Mouse (Mus musculus) heart, embryonic 12.5 days (tissue): ENCODE data around the gene Gfpt1. TPM values are rescaled to one million over a fixed set of nuclear protein-coding genes. Genes with fewer than 3 reads are reported as not detected.
A peak's percentile ranks its signal among the peaks of the same experiment; 100 is the strongest.
"Not testable (repeated sequence)": the region's sequence is repeated elsewhere in the genome, so short reads cannot be mapped to it uniquely, and the experiment has no call there.

ENCODE experiments used
- ATAC-seq: fragments of 200-750 bp; cut with Nextera tagmentation; 2 replicates; pipeline ENCODE4 v1.8.0; 2017; ENCODE audit warnings: moderate TSS enrichment, moderate library complexity; ENCODE audit not compliant: insufficient number of reproducible peaks, low FRiP score
- H3K27ac ChIP-seq: fragments of 300-500 bp; sonication (generic); 2 replicates; pipeline ENCODE4 v1.5.1; 2016; ENCODE audit warnings: mild to moderate bottlenecking, moderate library complexity; ENCODE audit not compliant: poor library complexity, severe bottlenecking
- H3K27me3 ChIP-seq: fragments of 300-500 bp; sonication (generic); replicated peaks from 2 replicates; pipeline ENCODE4 v1.6.1; 2016; ENCODE audit warnings: mild to moderate bottlenecking, moderate library complexity
- H3K36me3 ChIP-seq: fragments of 300-500 bp; sonication (generic); 2 replicates; pipeline ENCODE4 v1.6.1; 2016; ENCODE audit warnings: mild to moderate bottlenecking, moderate library complexity
- H3K4me1 ChIP-seq: fragments of 300-500 bp; sonication (generic); replicated peaks from 2 replicates; pipeline ENCODE4 v1.6.1; 2016; ENCODE audit warnings: mild to moderate bottlenecking
- H3K4me2 ChIP-seq: fragments of 300-500 bp; sonication (generic); 2 replicates; pipeline ENCODE4 v1.6.1; 2016; ENCODE audit warnings: mild to moderate bottlenecking, moderate library complexity
- H3K4me3 ChIP-seq: fragments of 300-500 bp; sonication (generic); 2 replicates; pipeline ENCODE4 v1.5.1; 2016; ENCODE audit warnings: mild to moderate bottlenecking
- H3K9ac ChIP-seq: fragments of 300-500 bp; sonication (generic); 2 replicates; pipeline ENCODE4 v1.6.1; 2016; ENCODE audit warnings: mild to moderate bottlenecking, moderate library complexity
- H3K9me3 ChIP-seq: fragments of 300-500 bp; sonication (generic); replicated peaks from 2 replicates; pipeline ENCODE4 v1.6.1; 2016; ENCODE audit warnings: mild to moderate bottlenecking, moderate library complexity
- WGBS: fragments of 180-500 bp; shearing (Covaris S2); methylation state at CpG from one replicate; pipeline ENCODE4 v1.1.7; 2016; 5-methylcytosine and 5-hydroxymethylcytosine counted together
- polyA plus RNA-seq: library from polyadenylated mRNA; unstranded; fragments of >200 nt; fragmentation: Nextera tagmentation; extraction: Ambion mirVana; gene quantifications from 2 replicates; pipeline ENCODE4 v1.2.1, GENCODE M21; 2016

The Gfpt1 gene
- polyA plus RNA-seq, 1 experiment from 2014 or later, result 17.7 TPM

DNA sequence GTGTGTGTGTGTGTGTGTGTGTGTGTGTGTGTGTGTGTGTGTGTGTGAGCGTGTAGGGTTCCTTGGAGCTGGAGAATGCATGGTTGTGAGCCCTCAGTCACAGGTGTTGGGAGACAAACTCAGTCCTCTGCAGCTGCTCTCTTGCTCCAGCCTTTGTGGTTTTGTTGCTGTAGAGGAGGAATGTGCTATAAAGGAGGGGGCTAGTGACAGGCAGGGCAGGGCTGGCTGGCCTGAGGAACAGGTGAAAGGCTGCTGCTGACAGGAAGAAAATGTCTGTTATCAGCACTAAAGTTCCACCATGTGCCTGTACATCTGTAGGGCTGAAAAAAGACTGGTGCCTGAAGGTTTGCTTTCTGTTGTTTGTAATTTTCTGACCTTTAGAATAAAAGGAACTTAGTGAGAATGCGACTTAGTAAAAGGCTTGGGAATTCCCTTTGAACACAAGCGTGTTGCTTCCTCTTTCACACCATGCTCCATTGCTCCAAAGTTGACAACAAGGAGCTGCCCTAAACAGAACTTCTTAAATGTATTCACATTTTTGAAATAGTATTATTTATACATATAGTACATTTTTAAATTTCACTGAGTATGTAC is 32.5 kb downstream of the Gfpt1 start:
- Histone ChIP-seq H3K4me1 (peaks cover 20% of the 10 kb centered on the region), H3K9me3 (no peaks in the 10 kb centered on the region), H3K27ac (peak overlapping the region; percentile 79), H3K9ac (0 out of 2 replicates have a peak overlapping the region, but pooled peaks have one; percentile 30), H3K4me2 (no peak overlapping the region), H3K4me3 (no peak overlapping the region), H3K27me3 (no peaks in the 10 kb centered on the region), H3K36me3 (peaks cover 72% of the 10 kb centered on the region)
- 0 out of 2 replicates have a peak, but pooled peaks have one; percentile 18 for ATAC-seq
- 47% methylated on average over 3 of the region's 3 CpGs for WGBS

DNA sequence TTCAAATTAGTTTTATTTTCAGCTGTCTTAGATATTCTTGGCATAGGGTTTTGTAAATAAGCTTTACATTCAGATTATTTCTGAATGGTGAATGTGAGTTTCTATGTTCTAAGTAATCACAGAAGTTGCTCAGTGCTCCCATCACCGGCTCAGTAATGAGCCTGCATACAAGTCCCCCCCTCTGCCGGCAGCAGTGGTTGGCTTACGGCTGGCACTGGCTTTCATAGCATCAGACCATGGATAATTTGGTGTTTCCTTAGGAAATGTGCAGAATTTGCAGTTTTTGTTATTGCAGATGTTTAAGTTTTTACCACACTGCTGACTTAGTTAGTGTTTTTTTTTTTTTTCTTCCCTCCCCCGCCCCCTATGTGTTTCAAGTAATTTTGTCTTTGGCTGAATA is 36.8 kb downstream of the Gfpt1 start:
- ATAC-seq, result no peak
- peaks cover 8% of the 10 kb centered on the region for H3K4me1 ChIP-seq

DNA sequence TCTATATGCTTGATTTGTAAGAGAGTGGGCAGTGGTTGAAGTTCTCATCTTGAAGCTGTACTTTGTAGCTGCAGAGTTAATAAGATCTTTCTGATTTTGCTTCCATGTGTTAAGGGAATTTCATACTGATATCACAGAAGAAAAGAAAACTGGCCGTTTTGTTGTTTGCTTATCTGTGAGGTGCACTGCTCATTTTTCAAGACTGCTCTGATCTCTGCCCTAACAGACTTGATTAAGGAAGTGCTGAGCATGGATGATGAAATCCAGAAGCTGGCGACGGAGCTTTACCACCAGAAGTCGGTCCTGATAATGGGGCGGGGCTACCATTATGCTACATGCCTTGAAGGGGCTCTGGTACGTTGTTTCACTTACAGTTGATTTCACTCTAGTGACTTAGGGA is 42.4 kb downstream of the Gfpt1 start:
- H3K4me1 ChIP-seq, result peaks cover 6% of the 10 kb centered on the region; the same call in 1 of the 2 replicates
- peaks cover 89% of the 10 kb centered on the region for H3K36me3 ChIP-seq
- no peak overlapping the region for H3K4me2 ChIP-seq
- H3K27ac ChIP-seq, result no peak overlapping the region
- H3K27me3 ChIP-seq, result no peaks in the 10 kb centered on the region
- no peak for ATAC-seq
- H3K9me3 ChIP-seq, result no peaks in the 10 kb centered on the region
- 33% methylated on average over 6 of the region's 6 CpGs for WGBS
- no peak overlapping the region for H3K9ac ChIP-seq
- H3K4me3 ChIP-seq, result no peak overlapping the region

More for the DNA sequence above, 36.8 kb downstream of the Gfpt1 start:
- H3K36me3 ChIP-seq, result peaks cover 78% of the 10 kb centered on the region
- WGBS, result 82% methylated on average over 4 of the region's 4 CpGs
- H3K27me3 ChIP-seq, result no peaks in the 10 kb centered on the region
- no peaks in the 10 kb centered on the region for H3K9me3 ChIP-seq
- no peak overlapping the region for H3K4me3 ChIP-seq
- no peak overlapping the region for H3K4me2 ChIP-seq
- H3K9ac ChIP-seq, result no peak overlapping the region
- no peak overlapping the region for H3K27ac ChIP-seq

DNA sequence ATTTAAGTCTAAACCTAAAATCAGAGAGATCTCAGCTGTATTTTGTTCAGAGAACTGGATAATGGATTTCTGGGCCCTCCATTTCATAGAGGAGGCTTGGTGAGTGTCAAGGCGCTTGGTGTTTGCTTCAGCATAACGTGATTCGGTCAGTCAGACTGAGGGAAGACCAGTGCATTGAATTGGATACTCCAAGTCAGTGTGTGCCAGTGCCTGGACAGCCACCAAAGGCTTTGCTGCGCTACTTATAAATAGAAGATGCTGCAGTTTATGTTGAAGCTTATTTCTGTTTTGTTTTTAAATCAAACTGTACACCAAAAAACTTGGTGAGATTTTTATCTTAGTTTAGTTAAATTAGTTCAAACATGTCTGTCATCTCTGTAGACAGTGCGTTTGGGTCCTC is 45.7 kb downstream of the Gfpt1 start:
- Histone ChIP-seq H3K4me2 (no peak overlapping the region), H3K27me3 (no peaks in the 10 kb centered on the region)
- WGBS, result 90% methylated on average over 5 of the region's 5 CpGs

DNA sequence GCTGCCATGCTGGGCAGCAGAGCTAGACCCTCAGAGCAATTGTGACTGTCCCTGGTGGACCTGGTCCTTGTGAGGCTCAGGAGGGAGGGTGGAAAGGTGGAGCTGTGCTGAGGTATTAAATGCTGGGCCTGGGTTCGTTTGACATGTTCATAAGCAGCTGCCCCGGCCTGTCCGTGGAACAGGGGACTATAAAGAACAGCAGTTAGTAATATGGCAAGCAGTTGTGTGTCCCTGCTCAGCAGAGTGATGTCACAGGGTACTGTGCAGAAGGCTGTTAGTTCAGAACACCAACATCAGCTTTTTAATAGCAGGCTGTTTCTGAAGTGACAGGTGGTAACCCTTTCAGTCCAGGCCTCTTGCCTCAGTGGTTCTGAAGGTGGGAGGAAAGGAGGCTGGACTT is 48.2 kb downstream of the Gfpt1 start:
- no peak overlapping the region for H3K9ac ChIP-seq
- H3K4me1 ChIP-seq, result no peaks in the 10 kb centered on the region; the same call in 1 of the 2 replicates
- WGBS, result 87% methylated on average over 3 of the region's 3 CpGs
- no peak overlapping the region for H3K27ac ChIP-seq
- peaks cover 49% of the 10 kb centered on the region for H3K36me3 ChIP-seq
- no peak overlapping the region for H3K4me2 ChIP-seq
- no peak overlapping the region for H3K4me3 ChIP-seq
- H3K27me3 ChIP-seq, result no peaks in the 10 kb centered on the region
- ATAC-seq, result no peak
- no peaks in the 10 kb centered on the region for H3K9me3 ChIP-seq

More for the DNA sequence above, 45.7 kb downstream of the Gfpt1 start:
- Histone ChIP-seq H3K36me3 (peaks cover 74% of the 10 kb centered on the region), H3K9me3 (no peaks in the 10 kb centered on the region), H3K9ac (no peak overlapping the region), H3K27ac (no peak overlapping the region), H3K4me1 (peaks cover 6% of the 10 kb centered on the region), H3K4me3 (no peak overlapping the region)
- no peak for ATAC-seq

DNA sequence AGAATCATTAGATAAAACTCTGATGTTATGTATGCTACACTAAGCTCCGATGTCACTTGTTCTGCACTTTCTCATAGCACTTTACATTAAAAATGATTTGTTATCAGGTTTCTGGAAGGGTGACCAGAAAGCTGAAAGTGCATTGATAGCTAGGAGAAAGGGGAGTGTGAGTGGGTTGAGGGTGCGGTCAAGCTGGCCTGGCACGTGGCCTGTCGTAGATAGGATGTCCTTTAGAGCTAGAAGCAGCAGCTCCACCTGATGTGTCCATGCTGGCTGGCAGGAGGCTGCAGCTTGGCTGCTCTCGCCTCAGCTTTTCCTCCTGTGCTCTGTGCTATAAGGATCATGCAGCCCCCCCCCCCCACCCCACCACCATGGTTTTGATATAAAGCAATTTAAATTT is 49.8 kb downstream of the Gfpt1 start:
- Histone ChIP-seq H3K4me1 (no peaks in the 10 kb centered on the region; the same call in 1 of the 2 replicates), H3K27me3 (no peaks in the 10 kb centered on the region), H3K9ac (no peak overlapping the region), H3K36me3 (peaks cover 36% of the 10 kb centered on the region), H3K4me2 (no peak overlapping the region), H3K4me3 (no peak overlapping the region), H3K27ac (no peak overlapping the region), H3K9me3 (no peaks in the 10 kb centered on the region)
- ATAC-seq, result no peak
- 57% methylated on average over 5 of the region's 5 CpGs for WGBS

DNA sequence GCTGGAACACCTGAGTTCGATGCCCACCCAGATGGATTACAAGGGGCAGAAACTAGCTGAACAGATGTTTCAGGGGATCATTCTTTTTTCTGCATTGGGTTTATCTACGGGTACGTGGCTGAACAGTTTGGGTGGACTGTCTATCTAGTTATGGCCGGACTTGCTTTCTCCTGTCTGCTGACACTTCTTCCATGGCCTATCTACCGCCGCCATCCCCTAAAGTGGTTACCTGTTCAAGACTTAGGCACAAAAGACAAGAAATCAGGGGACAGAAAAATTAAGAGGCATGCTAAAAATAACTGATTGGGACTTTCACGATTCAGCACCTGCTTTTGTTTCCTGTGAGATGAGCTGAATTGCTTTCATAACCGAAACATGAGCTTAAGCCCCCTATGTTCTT is 51.0 kb downstream of the Gfpt1 start:
- H3K4me1 ChIP-seq, H3K9ac ChIP-seq, ATAC-seq, H3K27ac ChIP-seq, H3K27me3 ChIP-seq, H3K9me3 ChIP-seq, H3K4me2 ChIP-seq, H3K4me3 ChIP-seq: not testable (repeated sequence)
- 85% methylated on average over 8 of the region's 8 CpGs for WGBS
- peaks cover 27% of the 10 kb centered on the region for H3K36me3 ChIP-seq

DNA sequence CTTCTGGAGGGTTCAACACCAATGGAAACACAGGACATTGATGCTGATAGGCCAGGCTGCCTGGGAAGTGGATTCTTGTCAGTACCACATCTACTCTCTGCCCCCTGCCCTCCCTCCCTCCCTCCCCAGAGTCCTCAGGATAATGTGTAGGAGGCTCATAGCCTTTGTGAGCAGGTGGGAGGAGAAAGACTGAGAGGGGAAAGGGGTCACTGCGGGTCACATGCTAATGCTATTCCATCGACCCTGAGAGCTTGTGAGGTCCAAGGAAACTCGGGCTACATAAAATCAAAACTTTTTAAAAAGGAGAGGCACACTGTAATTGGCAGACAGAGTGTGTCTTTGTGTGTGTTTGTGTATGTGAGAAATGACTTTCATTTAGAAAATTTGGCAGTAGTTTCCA is 56.6 kb downstream of the Gfpt1 start:
- H3K27me3 ChIP-seq, result no peaks in the 10 kb centered on the region; the same call in 1 of the 2 replicates
- H3K4me1 ChIP-seq, result peaks cover 37% of the 10 kb centered on the region
- no peak overlapping the region for H3K4me2 ChIP-seq
- no peak overlapping the region for H3K9ac ChIP-seq
- no peak overlapping the region for H3K4me3 ChIP-seq
- 36% methylated on average over 3 of the region's 3 CpGs for WGBS
- no peak overlapping the region for H3K27ac ChIP-seq
- H3K9me3 ChIP-seq, result no peaks in the 10 kb centered on the region
- no peaks in the 10 kb centered on the region for H3K36me3 ChIP-seq
- ATAC-seq, result no peak

DNA sequence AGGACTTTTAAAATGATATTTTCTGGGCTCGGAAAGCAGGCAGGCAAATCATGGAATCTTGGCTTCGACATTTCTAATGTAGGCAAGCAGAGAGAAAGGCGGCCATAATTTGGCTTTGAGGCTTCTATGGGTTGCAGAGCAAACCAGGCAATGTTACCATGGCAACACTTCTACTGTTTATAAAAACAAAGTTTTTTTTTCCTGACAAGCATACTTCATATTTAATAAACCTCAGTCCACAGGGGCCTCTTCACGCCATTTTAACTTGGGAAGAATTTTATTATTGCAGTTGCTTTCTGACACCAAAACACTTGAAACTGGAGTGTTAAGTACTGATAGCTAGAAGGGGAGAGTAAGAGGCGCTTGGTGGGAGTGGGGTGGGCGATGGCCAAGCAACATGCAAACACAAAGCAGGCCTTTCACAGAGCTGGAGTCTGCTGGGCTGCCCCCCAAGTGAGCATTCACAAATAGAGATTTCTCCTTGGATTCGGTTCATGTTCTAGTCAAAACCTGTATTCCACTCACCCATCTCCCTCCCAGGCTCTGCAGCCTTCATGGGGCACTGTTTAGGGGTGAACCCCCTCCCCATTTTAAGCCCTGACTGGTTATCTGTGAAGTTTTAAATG is 57.1 kb downstream of the Gfpt1 start:
- H3K4me1 ChIP-seq, result peaks cover 37% of the 10 kb centered on the region
- H3K9ac ChIP-seq, result no peak overlapping the region
- ATAC-seq, result no peak
- no peaks in the 10 kb centered on the region for H3K36me3 ChIP-seq
- no peak overlapping the region for H3K4me2 ChIP-seq
- H3K4me3 ChIP-seq, result no peak overlapping the region
- no peak overlapping the region for H3K27ac ChIP-seq
- no peaks in the 10 kb centered on the region; the same call in 1 of the 2 replicates for H3K27me3 ChIP-seq
- H3K9me3 ChIP-seq, result no peaks in the 10 kb centered on the region
- WGBS, result 47% methylated on average over 7 of the region's 7 CpGs

DNA sequence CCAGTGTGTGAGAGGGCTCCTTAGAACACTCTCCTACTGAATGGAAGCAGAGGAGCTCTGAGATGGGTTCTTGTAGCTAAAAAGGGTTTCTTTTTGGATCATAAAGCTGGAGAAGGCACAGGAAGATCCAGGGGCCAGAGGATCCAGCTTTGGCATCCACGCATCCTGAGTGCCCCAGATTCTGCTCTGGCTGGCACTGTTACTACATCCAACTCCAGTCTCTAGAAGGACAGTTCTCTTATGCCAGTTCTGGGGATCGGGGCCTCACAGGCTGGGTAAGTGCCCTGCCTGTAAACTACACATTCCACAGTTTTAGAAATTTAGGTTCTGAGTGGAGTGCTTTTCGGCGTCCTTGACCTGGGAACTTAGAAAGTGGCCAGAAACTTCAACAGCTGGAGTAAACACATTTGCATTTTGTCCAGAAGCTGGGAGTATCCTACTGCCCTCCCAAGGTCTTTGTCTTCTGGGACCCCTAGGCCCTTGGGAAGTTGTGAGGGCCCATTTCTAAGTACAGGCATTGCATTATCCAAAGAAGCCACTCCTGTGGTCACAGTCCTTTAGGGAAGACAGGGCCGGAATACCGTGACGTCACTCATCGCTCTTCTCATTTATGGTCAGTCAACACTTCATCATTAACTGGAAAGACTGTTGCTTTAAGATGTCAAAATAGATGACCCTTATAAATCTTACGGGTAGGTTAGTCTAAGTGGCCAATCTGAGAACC is 57.8 kb downstream of the Gfpt1 start:
- no peak for ATAC-seq
- Histone ChIP-seq H3K9ac (no peak overlapping the region), H3K4me3 (no peak overlapping the region), H3K4me2 (no peak overlapping the region), H3K36me3 (no peaks in the 10 kb centered on the region), H3K27ac (no peak overlapping the region), H3K27me3 (no peaks in the 10 kb centered on the region; the same call in 1 of the 2 replicates), H3K4me1 (peaks cover 37% of the 10 kb centered on the region), H3K9me3 (no peaks in the 10 kb centered on the region)
- WGBS, result 84% methylated on average over 9 of the region's 9 CpGs

DNA sequence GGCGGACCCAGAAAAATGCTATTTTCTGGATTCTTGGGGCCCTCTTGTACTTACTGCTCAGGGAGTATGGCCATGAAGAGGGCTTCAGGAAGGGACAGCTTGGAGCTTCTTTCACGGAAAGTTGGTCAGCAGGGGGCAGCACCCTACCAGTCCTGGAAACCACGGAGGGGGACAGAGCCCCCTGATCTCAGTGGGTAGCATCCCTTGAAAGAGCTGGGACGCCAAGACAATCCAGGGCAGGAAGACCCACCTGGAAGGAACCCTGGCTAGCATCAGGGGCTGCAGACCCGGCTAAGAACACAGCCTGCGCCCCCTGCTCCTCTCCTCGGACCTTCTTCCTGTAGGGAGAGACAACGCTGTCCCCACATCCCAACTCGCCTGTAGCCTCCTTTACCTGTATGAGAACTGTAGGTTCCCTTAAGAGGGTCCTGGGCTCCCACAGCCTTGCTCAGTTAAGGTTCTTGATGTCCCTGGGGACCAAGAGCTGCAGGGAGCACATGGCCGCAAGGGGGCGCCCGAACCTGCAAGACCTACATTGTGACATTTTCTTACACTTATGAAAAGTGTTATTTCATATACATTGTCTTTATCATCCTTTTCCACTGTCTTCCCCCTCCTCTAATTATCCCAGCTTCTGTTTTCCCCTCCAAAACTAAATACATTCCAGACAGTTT is 58.8 kb downstream of the Gfpt1 start:
- 0 out of 2 replicates have a peak overlapping the region, but pooled peaks have one; percentile 6 for H3K27ac ChIP-seq
- H3K9me3 ChIP-seq, result no peaks in the 10 kb centered on the region

More for the DNA sequence above, 58.8 kb downstream of the Gfpt1 start:
- 12% methylated on average over 12 of the region's 12 CpGs for WGBS
- peaks cover 37% of the 10 kb centered on the region for H3K4me1 ChIP-seq
- peak overlapping the region; percentile 71 for H3K4me2 ChIP-seq
- no peaks in the 10 kb centered on the region for H3K36me3 ChIP-seq
- ATAC-seq, result peak; percentile 62
- H3K27me3 ChIP-seq, result no peaks in the 10 kb centered on the region; the same call in 1 of the 2 replicates
- H3K4me3 ChIP-seq, result peak overlapping the region; percentile 23
- H3K9ac ChIP-seq, result peak overlapping the region; percentile 69; the same call in 1 of the 2 replicates
